Mouse (Mus musculus) liver, embryonic 14.5 days (tissue): ENCODE measurements around the gene Bcl11b. TPM values are rescaled to one million over a fixed set of nuclear protein-coding genes. Genes with fewer than 3 reads are reported as not detected.

Experiments used
- ATAC-seq: fragments of 200-750 bp; cut with Nextera tagmentation; 2 replicates; pipeline ENCODE4 v1.8.0; 2017; ENCODE audit warnings: moderate number of reproducible peaks, mild to moderate bottlenecking, moderate library complexity; ENCODE audit not compliant: insufficient read depth
- DNase-seq, 3 experiments: peaks; one replicate each; pipeline ENCODE4 v3.0.0-alpha.2; 2012 to 2013; ENCODE audit warnings: low read depth in 3 of 3, low spot score in 3 of 3
- H3K27ac ChIP-seq: fragments of 300-500 bp; sonication (generic); 2 replicates; pipeline ENCODE4 v1.5.1; 2014; ENCODE audit warnings: moderate library complexity, mild to moderate bottlenecking, control low read depth, inconsistent platforms
- H3K27me3 ChIP-seq: fragments of 300-500 bp; sonication (generic); 2 replicates; pipeline ENCODE4 v1.6.1; 2014; ENCODE audit warnings: mild to moderate bottlenecking, low read length, moderate library complexity; ENCODE audit not compliant: control insufficient read depth, insufficient read depth
- H3K36me3 ChIP-seq: fragments of 300-500 bp; sonication (generic); replicated peaks from 2 replicates; pipeline ENCODE4 v1.6.1; 2014; ENCODE audit warnings: low read depth; ENCODE audit not compliant: control insufficient read depth, insufficient read depth
- H3K4me1 ChIP-seq, 2 experiments: fragments of 200-500 bp in 1 of 2; fragments of 300-500 bp in 1 of 2; sonication (generic) in 1 of 2; replicated peaks; 2 replicates each; pipeline ENCODE4 v1.6.1; 2012 to 2014; ENCODE audit warnings: antibody characterized with exemption in 1 of 2, inconsistent platforms in 1 of 2, low read length in 1 of 2; ENCODE audit not compliant: control insufficient read depth in 2 of 2, insufficient read depth in 2 of 2
- H3K4me2 ChIP-seq: fragments of 300-500 bp; sonication (generic); 2 replicates; pipeline ENCODE4 v1.6.1; 2014; ENCODE audit warnings: low read depth, mild to moderate bottlenecking, control low read depth, moderate library complexity
- H3K4me3 ChIP-seq, 2 experiments: fragments of 200-500 bp in 1 of 2; fragments of 300-500 bp in 1 of 2; sonication (generic) in 1 of 2; 2 replicates each; pipeline ENCODE4 v1.5.1; 2012 to 2014; ENCODE audit warnings: low read depth in 2 of 2, low read length in 2 of 2, mild to moderate bottlenecking in 2 of 2, control low read depth in 1 of 2, inconsistent platforms in 1 of 2, moderate library complexity in 1 of 2; ENCODE audit not compliant: insufficient read depth in 1 of 2
- H3K9ac ChIP-seq: fragments of 300-500 bp; sonication (generic); replicated peaks from 2 replicates; pipeline ENCODE4 v1.6.1; 2014; ENCODE audit warnings: mild to moderate bottlenecking, control low read depth, moderate library complexity
- H3K9me3 ChIP-seq: fragments of 300-500 bp; sonication (generic); 2 replicates; pipeline ENCODE4 v1.6.1; 2016; ENCODE audit warnings: low read length, mixed read lengths; ENCODE audit not compliant: control insufficient read depth
- CTCF ChIP-seq: IDR thresholded peaks from 2 replicates; pipeline ENCODE4 v1.5.1; 2016; ENCODE audit warnings: antibody characterized with exemption, low read depth, control low read depth
- EP300 ChIP-seq: IDR thresholded peaks from 2 replicates; pipeline ENCODE4 v1.6.1; 2016; ENCODE audit warnings: antibody characterized with exemption, low read depth
- WGBS: fragments of 180-500 bp; shearing (Covaris S2); extraction: QIAGEN DNeasy Blood & Tissue Kit; methylation state at CpG from one replicate; pipeline ENCODE4 v1.1.7; 2014; ENCODE audit not compliant: insufficient replicate concordance; 5-methylcytosine and 5-hydroxymethylcytosine counted together
- polyA plus RNA-seq, 2 experiments: library from polyadenylated mRNA; depleted of rRNA in 1 of 2; stranded (reverse) in 1 of 2; unstranded in 1 of 2; fragments of >200 nt; fragmentation: Nextera tagmentation in 1 of 2; extraction: Ambion mirVana in 1 of 2; gene quantifications; 2 replicates each; pipeline versions ENCODE4 v1.2.1 to v1.2.3; 2012 to 2014

Gene Bcl11b
- polyA plus RNA-seq, 2 experiments = 0.02 TPM; not detected in 1

GRCm38 (mm10) chr12:107890326-107890725 is 113.1 kb downstream of the Bcl11b start:
- ATAC-seq = no peak
- TF ChIP-seq CTCF = no peak
- no peak for TF ChIP-seq EP300
- Histone ChIP-seq H3K36me3 (no peaks in the 10 kb centered on the region), H3K9ac (no peak overlapping the region), H3K4me1 (no peaks in the 10 kb centered on the region), H3K27ac (no peak overlapping the region), H3K4me2 (no peak overlapping the region), H3K27me3 (no peaks in the 10 kb centered on the region), H3K4me3 (no peak overlapping the region), H3K9me3 (no peaks in the 10 kb centered on the region)
- 64% methylated on average over 7 of the region's 7 CpGs for WGBS
- DNase-seq = no peak

- H3K9me3 ChIP-seq = no peaks in the 10 kb centered on the region
- no peak overlapping the region for H3K9ac ChIP-seq
- H3K27ac ChIP-seq = no peak overlapping the region
- no peak for ATAC-seq
- no peak overlapping the region for H3K4me3 ChIP-seq
- DNase-seq = no peak
- H3K27me3 ChIP-seq = no peaks in the 10 kb centered on the region
- TF ChIP-seq CTCF (no peak), EP300 (no peak)
- no peaks in the 10 kb centered on the region for H3K4me1 ChIP-seq
- H3K4me2 ChIP-seq = no peak overlapping the region
- 77% methylated on average over 10 of the region's 10 CpGs for WGBS
- no peaks in the 10 kb centered on the region for H3K36me3 ChIP-seq
These were observed 113.6 kb downstream of the Bcl11b start for GRCm38 (mm10) chr12:107889841-107890240.

- no peak for TF ChIP-seq CTCF
- no peak for TF ChIP-seq EP300
- Histone ChIP-seq H3K27me3 (no peaks in the 10 kb centered on the region), H3K4me2 (no peak overlapping the region), H3K4me3 (no peak overlapping the region), H3K27ac (no peak overlapping the region), H3K36me3 (no peaks in the 10 kb centered on the region), H3K9me3 (no peaks in the 10 kb centered on the region), H3K4me1 (no peaks in the 10 kb centered on the region), H3K9ac (no peak overlapping the region)
- ATAC-seq = no peak
- DNase-seq = no peak
- WGBS = 55% methylated on average over 5 of the region's 5 CpGs
These were observed 114.8 kb downstream of the Bcl11b start for GRCm38 (mm10) chr12:107888646-107889045.

DNA sequence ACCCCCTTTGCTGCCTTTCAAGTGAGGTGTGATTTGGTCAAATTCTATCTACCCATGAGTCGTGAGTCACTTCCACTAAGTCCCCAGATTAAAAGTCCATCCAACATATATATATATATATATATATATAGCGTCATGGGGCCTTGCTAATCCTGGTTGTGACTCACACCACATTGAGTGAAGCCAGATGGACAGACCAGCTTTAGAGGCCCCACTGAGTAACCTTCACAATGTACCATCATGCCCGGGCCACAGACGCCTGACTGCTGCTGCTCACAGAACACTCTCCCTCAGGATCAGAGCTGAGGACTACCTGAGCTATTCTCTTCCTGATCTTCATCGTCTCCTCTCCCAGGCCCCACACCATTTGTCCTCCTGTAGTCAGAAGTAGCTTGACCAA is 115.4 kb downstream of the Bcl11b start:
- Histone ChIP-seq H3K36me3 (no peaks in the 10 kb centered on the region), H3K4me1 (no peaks in the 10 kb centered on the region), H3K27me3 (no peaks in the 10 kb centered on the region), H3K4me3 (no peak overlapping the region), H3K9ac (no peak overlapping the region), H3K4me2 (no peak overlapping the region), H3K27ac (no peak overlapping the region), H3K9me3 (no peaks in the 10 kb centered on the region)
- TF ChIP-seq CTCF = no peak
- TF ChIP-seq EP300 = no peak
- WGBS = 54% methylated on average over 5 of the region's 5 CpGs
- DNase-seq = no peak
- ATAC-seq = no peak

GRCm38 (mm10) chr12:107887621-107888020 is 115.8 kb downstream of the Bcl11b start:
- whole genome bisulfite sequencing = 46% methylated on average over 6 of the region's 6 CpGs

More at GRCm38 (mm10) chr12:107887621-107888020, 115.8 kb downstream of the Bcl11b start:
- no peak overlapping the region for H3K4me3 ChIP-seq
- no peak overlapping the region for H3K9ac ChIP-seq
- H3K4me2 ChIP-seq = no peak overlapping the region
- no peaks in the 10 kb centered on the region for H3K4me1 ChIP-seq
- ATAC-seq = no peak
- H3K27me3 ChIP-seq = no peaks in the 10 kb centered on the region
- TF ChIP-seq EP300 (no peak), CTCF (no peak)
- H3K9me3 ChIP-seq = no peaks in the 10 kb centered on the region
- no peak overlapping the region for H3K27ac ChIP-seq
- no peak for DNase-seq
- no peaks in the 10 kb centered on the region for H3K36me3 ChIP-seq
